ENCODE assay signal across 8 mouse cellular contexts in genomic region chr16:48570354-48570753, GRCm38 (mm10).
DNase-seq lines count a peak whose midpoint lies in the region; ATAC-seq lines count a peak whose summit lies in the region.

No protein-coding gene starts in this region.

- peaks cover 2% of the 10 kb centered on the region; the same call in 1 of the 2 replicates for H3K9me3 ChIP-seq in lung, embryonic 16.5 days (ENCODE audit: control insufficient read depth, low read length)

- no peaks in the 10 kb centered on the region; the same call in 1 of the 2 replicates for H3K4me1 ChIP-seq in lung, embryonic 16.5 days (replicated peaks; ENCODE audit: control insufficient read depth, insufficient read depth, low read length)

- H3K27me3 ChIP-seq in lung, embryonic 16.5 days (ENCODE audit: control insufficient read depth, insufficient read depth, low read depth, low read length): no peaks in the 10 kb centered on the region

- no peak overlapping the region for H3K4me3 ChIP-seq in lung, embryonic 16.5 days (ENCODE audit: low read length)

- no peak overlapping the region for H3K4me2 ChIP-seq in lung, embryonic 16.5 days (ENCODE audit: low read depth, low read length)

- 18% methylated on average over 9 of the region's 9 CpGs for WGBS in large intestine, adult 2 months
- WGBS in lung, embryonic 16.5 days: 14% methylated on average over 9 of the region's 9 CpGs

- H3K27ac ChIP-seq in lung, embryonic 16.5 days (ENCODE audit: low read length): no peak overlapping the region

- no peaks in the 10 kb centered on the region for H3K36me3 ChIP-seq in lung, embryonic 16.5 days (ENCODE audit: control insufficient read depth, insufficient read depth, low read length)

- no peak overlapping the region for H3K9ac ChIP-seq in lung, embryonic 16.5 days (ENCODE audit: low read length)

- peak; percentile 57; the same call in 1 of the 2 replicates for ATAC-seq in lung, embryonic 16.5 days (ENCODE audit: low read depth)

- peak; percentile 82 for DNase-seq in CD4-positive, CD25-positive, alpha-beta regulatory T cell, adult 2 months (ENCODE audit: low read depth, low spot score)
- DNase-seq in adrenal gland, adult 8-10 months: peak; percentile 20
- peak; percentile 83 for DNase-seq in embryo, embryonic 11 days
- peak; percentile 74 for DNase-seq in heart, postnatal 4 days
- DNase-seq in large intestine, adult 2 months (ENCODE audit: low read depth, low spot score): peak; percentile 48
- DNase-seq in ovary, postnatal 14 days (ENCODE audit: low spot score): peak; percentile 51
- peak; percentile 66 for DNase-seq in thymus, postnatal 25 days

Comparison
In these comparisons a context has a peak if more than half of its experiments do, and no peak if none do; other contexts are left out.
1. DNase-seq: peak in every context shown above with its lines; median percentile 83 in embryo, embryonic 11 days; 82 in CD4-positive, CD25-positive, alpha-beta regulatory T cell, adult 2 months; 74 in heart, postnatal 4 days; 66 in thymus, postnatal 25 days; 51 in ovary, postnatal 14 days; 48 in large intestine, adult 2 months; 20 in adrenal gland, adult 8-10 months.